Comparison of ENCODE assay signal across 8 mouse cellular contexts in the genomic region with DNA sequence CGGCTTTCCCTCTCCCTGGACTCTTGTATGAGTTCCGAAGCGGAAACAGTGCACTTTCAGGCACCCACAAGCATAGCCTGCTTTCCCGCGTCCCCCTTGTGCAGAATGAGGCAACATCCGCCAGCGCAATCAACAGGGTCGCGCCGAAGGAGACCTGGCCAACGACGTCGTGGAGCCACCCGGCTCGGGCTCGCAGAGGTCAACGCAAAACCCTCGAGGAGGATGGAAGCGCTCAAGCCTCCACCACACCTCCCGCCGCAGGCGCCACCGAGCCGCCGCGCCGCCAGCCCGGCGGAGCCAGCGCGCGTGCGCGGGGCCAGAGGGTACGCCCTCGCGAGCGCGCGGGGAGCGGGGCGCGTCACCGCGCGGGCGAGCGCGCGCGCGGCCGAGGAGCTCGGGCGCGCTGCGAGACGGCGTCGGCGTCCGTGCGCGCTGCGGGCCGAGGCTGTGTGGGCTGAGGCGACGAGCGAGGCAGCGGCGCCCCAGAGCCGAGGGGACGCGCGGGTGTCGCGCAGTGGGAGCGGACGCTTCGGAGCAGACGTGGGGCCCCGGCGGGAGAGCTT. TPM values are rescaled to one million over a fixed set of nuclear protein-coding genes. Genes with fewer than 3 reads are reported as not detected.
DNase-seq lines count a peak whose midpoint lies in the region; ATAC-seq and TF ChIP-seq lines count a peak whose summit lies in the region.

A gene (plus strand): TSS at position 454 of the 563 bp plus-strand sequence.

- no peaks in the 10 kb centered on the region for H3K9me3 ChIP-seq in G1E (replicated peaks)
- H3K9me3 ChIP-seq in forebrain, embryonic 15.5 days, result no peaks in the 10 kb centered on the region
- no peaks in the 10 kb centered on the region for H3K9me3 ChIP-seq in neural tube, embryonic 14.5 days (ENCODE audit: control insufficient read depth, low read length)

- H3K4me1 ChIP-seq in G1E (ENCODE audit: insufficient read depth, low read depth, low read length), result peaks cover 27% of the 10 kb centered on the region
- H3K4me1 ChIP-seq in forebrain, embryonic 15.5 days, result peaks cover 32% of the 10 kb centered on the region
- H3K4me1 ChIP-seq in neural tube, embryonic 14.5 days (ENCODE audit: control insufficient read depth, insufficient read depth, low read length), result peaks cover 17% of the 10 kb centered on the region
- peaks cover 3% of the 10 kb centered on the region; the same call in 1 of the 2 replicates for H3K4me1 ChIP-seq in testis, adult 2 months (ENCODE audit: control insufficient read depth, insufficient read depth, low read length)

- peak within 1 kb of the TSS; percentile 92 for H3K4me2 ChIP-seq in forebrain, embryonic 15.5 days (replicated peaks)
- H3K4me2 ChIP-seq in neural tube, embryonic 14.5 days (ENCODE audit: low read depth, low read length), result peak within 1 kb of the TSS; percentile 87

- ATAC-seq in G1E (ENCODE audit: extremely low read depth, insufficient number of reproducible peaks, low FRiP score, poor library complexity, severe bottlenecking), result peak; percentile 58
- peak; percentile 92 for ATAC-seq in forebrain, embryonic 15.5 days (replicated peaks)
- ATAC-seq in neural tube, embryonic 14.5 days (ENCODE audit: low read depth), result peak; percentile 96

- peak; percentile 94 for DNase-seq in G1E (ENCODE audit: low spot score)
- peak; percentile 88 for DNase-seq in cerebellum, adult 11-12 months
- peak; percentile 90 to 95 for DNase-seq in heart, postnatal 14 days
- DNase-seq in layer of hippocampus, adult 18-20 months (ENCODE audit: low spot score in 2 of 2), result peak; percentile 69 to 81
- DNase-seq in lung, adult 18-20 months, result peak; percentile 78 to 82

- H3K4me3 ChIP-seq in G1E (ENCODE audit: low read depth, low read length), result peak within 1 kb of the TSS; percentile 84
- H3K4me3 ChIP-seq in forebrain, embryonic 15.5 days, result peak within 1 kb of the TSS; percentile 88
- peak within 1 kb of the TSS; percentile 76 for H3K4me3 ChIP-seq in neural tube, embryonic 14.5 days (ENCODE audit: low read depth, low read length)
- H3K4me3 ChIP-seq in testis, adult 2 months (ENCODE audit: control insufficient read depth, low read depth, low read length), result peak within 1 kb of the TSS; percentile 81

- WGBS in forebrain, embryonic 15.5 days, result under 1% methylated on average over 79 of the region's 83 CpGs
- 0% methylated on average over 62 of the region's 83 CpGs for WGBS in neural tube, embryonic 14.5 days

- peaks cover under 1% of the 10 kb centered on the region for H3K36me3 ChIP-seq in G1E (replicated peaks)
- no peaks in the 10 kb centered on the region for H3K36me3 ChIP-seq in forebrain, embryonic 15.5 days
- no peaks in the 10 kb centered on the region for H3K36me3 ChIP-seq in neural tube, embryonic 14.5 days (ENCODE audit: control insufficient read depth, insufficient read depth, low read length)
- no peaks in the 10 kb centered on the region for H3K36me3 ChIP-seq in testis, adult 2 months (ENCODE audit: control insufficient read depth, insufficient read depth, low read length)

- H3K9ac ChIP-seq in forebrain, embryonic 15.5 days (replicated peaks), result peak within 1 kb of the TSS; percentile 90
- H3K9ac ChIP-seq in neural tube, embryonic 14.5 days (replicated peaks; ENCODE audit: low read depth, low read length), result peak within 1 kb of the TSS; percentile 90

- TF ChIP-seq CTCF in G1E (IDR thresholded peaks at IDR 0.05; ENCODE audit: low read depth, low read length), result no peak
- TF ChIP-seq CTCF in testis, adult 2 months (IDR thresholded peaks at IDR 0.05; ENCODE audit: control insufficient read depth, insufficient read depth, insufficient replicate concordance, low read depth, low read length), result no peak

- peak within 1 kb of the TSS; percentile 93 for H3K27ac ChIP-seq in forebrain, embryonic 15.5 days (replicated peaks)
- peak within 1 kb of the TSS; percentile 91 for H3K27ac ChIP-seq in neural tube, embryonic 14.5 days (ENCODE audit: low read depth, low read length)
- H3K27ac ChIP-seq in testis, adult 2 months (ENCODE audit: control insufficient read depth, insufficient read depth, low read depth, low read length), result peak within 1 kb of the TSS; percentile 87

- H3K27me3 ChIP-seq in G1E (ENCODE audit: insufficient read depth, low read length), result no peaks in the 10 kb centered on the region
- no peaks in the 10 kb centered on the region for H3K27me3 ChIP-seq in forebrain, embryonic 15.5 days
- no peaks in the 10 kb centered on the region for H3K27me3 ChIP-seq in neural tube, embryonic 14.5 days (ENCODE audit: control insufficient read depth, insufficient read depth, low read length)
- H3K27me3 ChIP-seq in testis, adult 2 months (ENCODE audit: control insufficient read depth, insufficient read depth, low read length), result no peaks in the 10 kb centered on the region

- intact Hi-C loops in heart, postnatal 14 days (cut with DNase I), result loop anchor here (2.0 kb wide), 2 partner anchors 41 to 71 kb away; no protein-coding TSS in a partner anchor

- TF ChIP-seq POLR2A in testis, adult 2 months (IDR thresholded peaks at IDR 0.05; ENCODE audit: control insufficient read depth, low read depth, low read length), result peak; percentile 72; the same call in 1 of the 2 replicates

RNA-seq across cellular contexts. Expression of the gene that starts here (rescaled TPM):
- total RNA-seq in G1E (2014; fragmentation: Nextera tagmentation) (112 and 116 TPM in 2 replicates), G1E (2017) (111 and 128 TPM in 2 replicates)
- 18.5 and 20.0 TPM in 2 replicates for polyA plus RNA-seq in G1E (2012)
- polyA plus RNA-seq in forebrain, embryonic 15.5 days (2015; fragmentation: Nextera tagmentation; extraction: Ambion mirVana), result 7.1 and 8.0 TPM in 2 replicates
- total RNA-seq in heart, postnatal 14 days (2021), result 100 to 1,000 TPM; 103 TPM
- 10 to 100 TPM; 64.4 to 64.7 TPM for total RNA-seq in layer of hippocampus, adult 18-20 months (2021)
- 12.0 and 12.5 TPM in 2 replicates for polyA plus RNA-seq in neural tube, embryonic 14.5 days (2014; fragmentation: Nextera tagmentation; extraction: Ambion mirVana)
- 5.1 and 6.1 TPM in 2 replicates for polyA plus RNA-seq in testis, adult 2 months (2012; rRNA removed)

Comparison
In these comparisons a context has a peak if more than half of its experiments do, and no peak if none do; other contexts are left out.
1. Peak in every context shown above with its lines: DNase-seq, ATAC-seq, H3K4me3 ChIP-seq and H3K27ac ChIP-seq.